Mouse (Mus musculus) 416B (cell line): ENCODE results near the gene Id1.

Source experiments
- DNase-seq: peaks from one replicate; pipeline ENCODE4 v3.0.0; 2011; ENCODE audit warnings: low read depth

Gene Id1

DNA sequence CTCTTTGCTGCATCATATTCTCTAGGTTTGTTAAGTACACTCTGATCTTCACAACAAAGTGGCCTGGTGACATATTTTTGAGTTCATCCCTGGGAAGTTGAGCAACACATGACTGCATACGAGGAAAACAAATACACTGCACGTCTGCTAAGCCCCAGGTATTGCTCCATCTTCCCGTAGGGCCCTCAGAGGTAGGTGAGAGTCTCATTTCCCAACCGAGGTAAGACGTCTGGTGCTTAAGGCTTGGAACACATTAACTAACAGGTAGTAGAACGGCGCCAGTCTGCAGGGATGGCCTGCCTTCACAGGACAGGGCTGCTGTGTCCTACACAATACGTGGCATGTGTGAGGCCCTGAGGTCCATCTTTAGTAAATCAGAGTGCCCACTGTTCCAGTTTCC is 48.6 kb downstream of the Id1 start:
- peak; percentile 39 for DNase-seq

DNA sequence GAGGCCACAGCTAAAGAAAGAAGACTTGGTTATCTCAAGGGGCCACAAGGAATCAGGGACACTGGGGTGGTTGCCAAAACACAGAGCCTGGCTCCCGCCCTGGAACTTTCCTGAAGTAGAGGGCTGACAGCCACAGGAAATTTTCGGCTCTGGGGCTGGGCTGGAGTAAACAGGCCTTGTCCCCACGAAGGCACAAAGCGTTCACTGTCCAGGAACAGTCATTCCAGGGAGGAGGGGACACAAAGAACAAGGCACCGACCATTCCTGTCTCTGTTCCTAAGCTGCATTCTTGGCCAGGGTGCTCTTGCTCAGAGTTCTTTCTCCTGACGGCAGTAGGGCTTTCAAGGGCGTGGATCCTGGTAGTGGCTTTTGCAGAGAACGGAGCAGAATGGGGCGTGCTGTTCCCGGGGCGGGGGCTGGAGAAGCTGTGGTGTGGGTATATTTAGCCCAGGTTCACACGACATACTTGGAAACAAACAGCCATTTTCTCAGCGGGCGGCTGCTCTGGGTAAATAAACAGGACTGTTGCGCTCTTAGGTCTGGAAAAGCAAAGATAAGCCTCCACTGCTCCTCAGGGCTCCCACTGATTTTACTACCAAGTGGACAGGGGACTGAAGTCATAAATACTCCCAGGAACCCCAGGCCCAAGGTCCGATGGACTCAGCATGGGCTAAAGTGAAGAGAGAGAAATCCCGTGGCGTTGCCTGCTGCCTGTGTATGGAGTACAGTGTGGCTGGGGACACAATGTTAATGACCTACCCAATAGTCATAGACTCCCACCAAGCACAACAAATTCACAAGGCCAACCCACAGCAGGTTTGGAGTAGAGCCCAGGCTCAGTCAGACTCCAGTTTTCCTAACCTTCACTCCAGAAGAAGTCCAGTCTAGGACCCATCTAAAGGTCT is 49.6 kb downstream of the Id1 start:
- no peak for DNase-seq
